Mouse (Mus musculus): Measurements from ENCODE around the gene A830005F24Rik. TPM values are rescaled to one million over a fixed set of nuclear protein-coding genes. Genes with fewer than 3 reads are reported as not detected.
"Not testable (repeated sequence)": the region's sequence is repeated elsewhere in the genome, so short reads cannot be mapped to it uniquely, and the experiment has no call there.

The A830005F24Rik gene
- total RNA-seq (2014; fragmentation: Nextera tagmentation) (not detected in 2 replicates), total RNA-seq (2017) (3.8 TPM in 1 of 2 replicates, not detected in the other)

DNA sequence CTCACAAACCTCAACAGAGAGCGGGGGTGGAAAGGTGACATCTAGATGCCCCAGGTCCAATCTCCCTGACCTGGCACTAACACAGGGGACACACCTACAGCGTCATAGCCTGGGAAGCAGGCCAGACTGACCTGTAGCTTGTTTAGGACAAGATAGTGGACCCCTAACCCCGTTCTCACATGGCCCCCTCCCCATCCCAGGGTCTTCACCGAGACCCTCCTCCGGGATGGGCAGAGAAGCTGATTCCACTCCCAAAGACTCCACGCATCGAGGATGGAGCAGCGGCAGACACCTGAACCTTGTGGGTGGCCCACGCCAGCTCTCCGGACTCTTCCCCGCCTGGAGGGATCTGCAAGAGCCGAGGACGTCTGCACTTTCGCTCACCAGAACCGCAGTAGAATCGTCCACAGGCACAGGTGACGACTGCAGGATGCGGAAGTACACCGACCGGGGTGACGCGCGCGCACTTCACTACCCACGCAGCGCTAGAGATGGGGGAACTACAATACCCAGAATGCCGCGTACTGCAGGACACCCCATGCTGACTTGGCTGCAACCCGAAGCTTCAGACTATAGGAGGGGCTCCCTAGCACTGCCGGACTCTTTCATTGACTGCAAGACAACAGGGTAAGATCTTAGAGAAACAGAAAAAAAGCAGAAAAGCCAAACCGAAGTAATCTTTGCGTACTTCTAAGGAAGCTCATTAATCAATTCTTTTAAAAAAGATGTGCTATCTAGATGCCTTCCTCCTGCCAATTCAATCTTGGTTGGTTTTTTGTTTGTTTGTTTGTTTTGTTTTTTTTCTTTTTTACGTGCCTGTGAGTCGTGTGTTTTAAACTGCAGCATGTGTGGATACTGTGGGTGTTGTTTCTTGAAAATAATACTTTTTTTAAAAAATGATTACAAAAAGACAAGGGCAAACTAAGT, at the start of gene A830005F24Rik, which contains the start of gene Zfp169:
Gene A830005F24Rik, plus strand, starts transcription at position 568 of the 927 bp plus-strand sequence.
Gene Zfp169, minus strand, starts transcription at position 449 of the 927 bp plus-strand sequence.
- peak; percentile 100 for ATAC-seq (replicated peaks; ENCODE audit: low FRiP score, low TSS enrichment, poor library complexity, severe bottlenecking)

- peak; percentile 47; the same call in 1 of the 2 replicates for ATAC-seq (replicated peaks; ENCODE audit: low FRiP score, low TSS enrichment, poor library complexity, severe bottlenecking)
Observed at GRCm38 (mm10) chr13:48464170-48464569, 49.2 kb upstream of the A830005F24Rik start.

DNA sequence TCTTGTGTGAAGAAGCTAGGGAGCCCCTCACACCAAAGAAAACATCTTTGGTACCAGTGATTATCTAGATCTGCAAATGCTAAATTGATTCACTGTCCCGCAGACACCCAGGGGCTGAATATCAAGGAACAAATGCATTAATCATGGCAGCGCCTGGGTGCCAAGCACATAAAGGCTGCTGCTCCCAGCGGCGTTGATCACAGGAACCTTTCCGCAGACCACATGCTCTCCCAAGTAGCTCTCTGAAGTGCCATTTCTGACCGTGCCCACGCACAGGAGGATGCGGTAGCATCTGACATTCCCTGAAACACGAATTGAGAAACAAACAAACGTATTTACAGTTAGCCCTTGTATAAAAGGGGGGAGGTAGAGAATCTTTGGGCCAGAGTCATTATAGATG, 47.2 kb upstream of the A830005F24Rik start:
- no peak for ATAC-seq (replicated peaks; ENCODE audit: low FRiP score, low TSS enrichment, poor library complexity, severe bottlenecking)

GRCm38 (mm10) chr13:48468656-48469180, 44.7 kb upstream of the A830005F24Rik start:
- ATAC-seq (replicated peaks; ENCODE audit: low FRiP score, low TSS enrichment, poor library complexity, severe bottlenecking), result no peak

DNA sequence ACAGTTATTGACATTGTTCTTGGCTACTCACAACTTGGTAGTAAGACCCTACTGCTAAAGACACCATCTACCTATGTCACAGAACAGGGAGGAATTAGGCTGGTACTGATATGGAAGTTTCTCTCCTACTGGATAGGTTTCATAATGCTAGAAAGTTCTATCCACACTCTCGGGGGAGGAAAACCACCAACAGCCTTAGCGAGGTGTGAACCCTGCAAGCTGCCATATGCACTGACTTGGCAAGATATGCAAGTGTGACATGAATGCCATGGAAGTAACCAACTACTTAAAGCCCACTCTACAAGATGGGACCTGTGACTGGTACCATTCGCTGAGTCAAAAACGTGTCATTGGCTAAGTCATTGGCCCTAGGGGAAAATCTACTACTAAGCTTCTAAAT, 29.8 kb upstream of the A830005F24Rik start:
- ATAC-seq (replicated peaks; ENCODE audit: low FRiP score, low TSS enrichment, poor library complexity, severe bottlenecking), result no peak

GRCm38 (mm10) chr13:48490396-48491182, 22.8 kb upstream of the A830005F24Rik start:
- no peak for ATAC-seq (replicated peaks; ENCODE audit: low FRiP score, low TSS enrichment, poor library complexity, severe bottlenecking)

DNA sequence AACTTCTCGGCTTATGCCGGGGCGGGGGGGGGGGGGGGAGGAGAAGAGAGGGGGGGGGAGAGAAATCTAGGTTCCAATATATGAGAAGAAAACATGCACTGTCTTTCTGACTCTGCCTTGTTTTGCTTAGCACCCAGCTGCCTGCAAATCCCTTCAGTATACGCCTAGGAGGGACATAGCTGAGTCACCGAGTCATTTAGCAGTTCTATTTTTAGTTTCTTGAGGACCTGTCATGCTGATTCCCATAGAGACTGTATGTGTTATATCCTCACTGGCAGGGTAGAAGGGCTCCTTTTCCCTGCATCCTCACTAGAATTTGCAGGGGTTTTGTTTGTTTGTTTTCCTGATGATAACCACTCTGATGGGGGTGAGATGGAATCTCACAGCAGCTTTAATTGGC, 20.2 kb upstream of the A830005F24Rik start:
- ATAC-seq (replicated peaks; ENCODE audit: low FRiP score, low TSS enrichment, poor library complexity, severe bottlenecking), result no peak

- 0 out of 2 replicates have a peak, but pooled peaks have one; percentile 47 for ATAC-seq (replicated peaks; ENCODE audit: low FRiP score, low TSS enrichment, poor library complexity, severe bottlenecking)
Observed at GRCm38 (mm10) chr13:48497693-48498221, 15.6 kb upstream of the A830005F24Rik start.

- ATAC-seq (replicated peaks; ENCODE audit: low FRiP score, low TSS enrichment, poor library complexity, severe bottlenecking), result no peak
Observed at GRCm38 (mm10) chr13:48498676-48499075, 14.7 kb upstream of the A830005F24Rik start.

DNA sequence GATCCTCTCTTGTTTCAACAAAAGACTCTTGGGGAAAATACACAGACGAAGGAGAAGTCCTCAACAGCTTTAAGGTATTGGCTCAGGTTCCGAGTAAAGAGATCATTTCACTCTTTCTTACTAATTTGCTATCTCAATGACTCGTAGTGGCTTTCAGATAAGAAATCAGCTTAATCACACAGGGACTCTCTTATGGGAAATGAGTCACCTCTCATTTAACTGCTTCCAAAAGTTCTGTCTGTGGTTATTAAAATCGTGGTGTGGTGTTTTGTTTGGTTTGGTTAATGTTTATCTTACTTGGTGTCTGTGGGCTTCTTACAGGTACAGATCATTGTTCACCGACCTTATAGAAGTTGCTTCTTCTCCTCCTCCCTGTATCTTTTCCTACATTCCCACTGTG, 10.9 kb upstream of the A830005F24Rik start:
- ATAC-seq (replicated peaks; ENCODE audit: low FRiP score, low TSS enrichment, poor library complexity, severe bottlenecking), result no peak

- no peak for ATAC-seq (replicated peaks; ENCODE audit: low FRiP score, low TSS enrichment, poor library complexity, severe bottlenecking)
Observed at GRCm38 (mm10) chr13:48508661-48509060, 4.7 kb upstream of the A830005F24Rik start.

- no peak for ATAC-seq (replicated peaks; ENCODE audit: low FRiP score, low TSS enrichment, poor library complexity, severe bottlenecking)
Observed at GRCm38 (mm10) chr13:48515861-48516260, 2.5 kb downstream of the A830005F24Rik start.

GRCm38 (mm10) chr13:48519122-48519521, 5.8 kb downstream of the A830005F24Rik start:
- ATAC-seq (replicated peaks; ENCODE audit: low FRiP score, low TSS enrichment, poor library complexity, severe bottlenecking), result not testable (repeated sequence)

DNA sequence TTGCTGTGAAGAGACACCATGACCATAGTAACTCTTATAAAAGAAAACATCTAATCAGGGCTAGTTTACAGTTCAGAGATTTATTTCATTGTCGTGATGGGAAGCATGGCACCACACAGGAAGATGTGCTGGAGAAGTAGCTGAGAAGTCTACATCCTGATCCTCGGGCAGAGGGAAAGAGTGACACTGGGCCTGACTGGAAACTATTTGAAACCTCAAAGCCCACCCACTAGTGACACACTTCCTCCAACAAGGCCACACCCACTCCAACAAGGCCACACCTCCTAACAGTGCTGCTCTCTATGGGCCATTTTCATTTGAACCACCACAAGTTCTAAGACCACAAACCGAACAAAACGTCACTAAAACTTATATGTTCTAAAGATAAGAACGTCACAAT, 12.4 kb downstream of the A830005F24Rik start:
- 0 out of 2 replicates have a peak, but pooled peaks have one; percentile 29 for ATAC-seq (replicated peaks; ENCODE audit: low FRiP score, low TSS enrichment, poor library complexity, severe bottlenecking)

- peak; percentile 74 for ATAC-seq (replicated peaks; ENCODE audit: low FRiP score, low TSS enrichment, poor library complexity, severe bottlenecking)
Observed at GRCm38 (mm10) chr13:48528123-48528871, 14.9 kb downstream of the A830005F24Rik start.

DNA sequence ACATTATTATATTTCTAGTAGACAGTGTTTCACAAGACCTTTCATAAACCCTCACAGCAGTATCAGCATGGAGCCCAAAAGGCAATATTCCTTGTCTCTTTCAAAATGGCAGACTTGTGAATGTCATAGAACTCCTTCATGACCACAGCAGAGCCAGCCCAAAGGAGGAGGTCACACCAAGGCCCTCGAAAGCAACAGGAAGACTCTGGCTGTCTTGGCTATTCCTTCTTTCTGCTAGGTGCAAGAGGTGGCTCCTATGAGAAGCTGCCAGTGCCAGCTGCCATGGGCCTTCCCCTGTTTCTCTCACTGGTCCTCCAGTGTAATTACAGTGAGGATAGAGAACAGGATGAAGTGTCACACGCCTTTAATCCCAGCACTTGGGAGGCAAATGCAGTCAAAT, 15.7 kb downstream of the A830005F24Rik start:
- ATAC-seq (replicated peaks; ENCODE audit: low FRiP score, low TSS enrichment, poor library complexity, severe bottlenecking), result no peak

GRCm38 (mm10) chr13:48530685-48531084, 17.3 kb downstream of the A830005F24Rik start:
- 0 out of 2 replicates have a peak, but pooled peaks have one; percentile 38 for ATAC-seq (replicated peaks; ENCODE audit: low FRiP score, low TSS enrichment, poor library complexity, severe bottlenecking)

GRCm38 (mm10) chr13:48531448-48531847, 18.1 kb downstream of the A830005F24Rik start:
- no peak for ATAC-seq (replicated peaks; ENCODE audit: low FRiP score, low TSS enrichment, poor library complexity, severe bottlenecking)

DNA sequence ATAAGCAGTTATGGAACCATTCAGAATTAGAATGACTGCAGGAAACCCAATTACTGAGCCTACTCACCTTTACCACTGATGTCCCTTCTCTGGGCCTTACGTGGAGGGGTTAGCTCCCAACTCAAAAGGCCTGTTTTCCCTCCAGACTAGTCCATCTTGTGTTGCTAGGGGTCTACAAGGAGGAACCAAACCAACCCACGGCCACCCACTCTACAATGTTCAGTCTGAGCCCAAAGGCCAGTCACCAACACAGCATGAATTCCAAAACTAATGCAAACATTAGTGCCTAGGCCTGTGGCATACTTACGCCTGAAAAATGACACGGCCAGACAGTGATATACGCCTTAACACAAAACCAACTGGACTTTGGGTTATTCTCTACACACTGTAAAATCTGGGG, 20.1 kb downstream of the A830005F24Rik start:
- ATAC-seq (replicated peaks; ENCODE audit: low FRiP score, low TSS enrichment, poor library complexity, severe bottlenecking), result no peak
